Mouse (Mus musculus): ENCODE measurements at regions not wholly inside any gene's neighbourhood (a gene's known extent, or its start where the extent isn't known, plus 50 kb on each side); places are given as distances from the start of the nearest gene placed in this dataset.

GRCm38 (mm10) chr2:128240054-128240453 lies 114.2 kb downstream of the Bcl2l11 start:
- TF ChIP-seq CTCF (IDR thresholded peaks at IDR 0.05; ENCODE audit: control insufficient read depth, insufficient read depth, insufficient read length) (no peak), CEBPB (IDR thresholded peaks at IDR 0.05; ENCODE audit: low read depth) (no peak), MAX (IDR thresholded peaks at IDR 0.05) (no peak), MYOD1 (IDR thresholded peaks at IDR 0.05; ENCODE audit: control insufficient read depth, insufficient read length, low read depth) (no peak), USF1 (IDR thresholded peaks at IDR 0.05; ENCODE audit: low read depth) (no peak), MYOG (IDR thresholded peaks at IDR 0.05; ENCODE audit: control insufficient read depth, extremely low read depth, insufficient read length) (no peak), FOSL1 (IDR thresholded peaks at IDR 0.05; ENCODE audit: insufficient read depth, low read length, poor library complexity, severe bottlenecking) (no peak)

Measured in C2C12 (cell line).